In the genomic region with DNA sequence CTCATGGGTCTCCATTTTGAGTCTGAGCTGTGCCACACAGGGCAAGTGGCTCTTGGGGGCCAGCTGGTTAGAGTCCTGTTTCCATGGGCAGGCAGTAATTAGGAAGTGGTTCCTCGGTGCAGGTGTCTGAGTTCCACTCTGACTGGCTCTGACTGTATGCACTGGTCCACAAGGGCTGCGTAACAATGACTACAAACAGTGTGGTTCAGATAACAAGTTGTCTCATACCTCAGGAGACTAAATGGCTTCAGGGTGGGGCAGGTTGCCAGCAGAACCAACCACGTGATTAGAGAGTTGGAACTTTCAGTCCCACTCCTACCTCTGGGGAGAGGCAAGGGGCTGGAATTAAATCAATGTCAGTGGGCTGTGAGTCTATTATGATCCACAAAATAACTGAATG, we compare ENCODE assay signal across 9 mouse cellular contexts. TPM values are rescaled to one million over a fixed set of nuclear protein-coding genes. Genes with fewer than 3 reads are reported as not detected.
A peak's percentile ranks its signal among the peaks of the same experiment; 100 is the strongest.
DNase-seq lines count a peak whose midpoint lies in the region; ATAC-seq and TF ChIP-seq lines count a peak whose summit lies in the region.
"Had no signal": no experiment of that assay in that cellular context is flagged by ENCODE, and none has a peak within 500 bp of the region (broad histone marks: within the 10 kb centered on the region; RNA-seq: fewer than 3 reads in every experiment).

No protein-coding gene starts in this region.

- peak; percentile 45; the same call in 1 of the 2 replicates for ATAC-seq in stomach, embryonic 15.5 days (ENCODE audit: insufficient read depth, low FRiP score, low read depth)

- no peak for TF ChIP-seq POLR2A in cerebellum, adult 2 months (IDR thresholded peaks at IDR 0.05; ENCODE audit: borderline replicate concordance, insufficient read depth, low read length)

- TF ChIP-seq CTCF in cerebellum, adult 2 months (IDR thresholded peaks at IDR 0.05; ENCODE audit: borderline replicate concordance, insufficient read depth, low read depth, low read length), result no peak

- no peaks in the 10 kb centered on the region for H3K27me3 ChIP-seq in stomach, embryonic 15.5 days (replicated peaks)
- H3K27me3 ChIP-seq in cerebellum, adult 2 months (ENCODE audit: control insufficient read depth, insufficient read depth, low read length), result no peaks in the 10 kb centered on the region
- H3K27me3 ChIP-seq: neural tube, embryonic 13.5 days had no signal

- no peaks in the 10 kb centered on the region for H3K36me3 ChIP-seq in stomach, embryonic 15.5 days

- no peaks in the 10 kb centered on the region for H3K9me3 ChIP-seq in stomach, embryonic 15.5 days
- H3K9me3 ChIP-seq: neural tube, embryonic 13.5 days had no signal

- 53% methylated on average over 3 of the region's 3 CpGs for WGBS in stomach, embryonic 15.5 days
- 82% methylated on average over 3 of the region's 3 CpGs for WGBS in cerebellum, adult 2 months

- peak; percentile 81 to 85 for DNase-seq in lung, adult 18-20 months
- no peak for DNase-seq in lung, postnatal 10 days
- DNase-seq in adrenal gland, postnatal 25 days, result peak; percentile 47
- peak; percentile 71 to 82 for DNase-seq in kidney, postnatal 25 days
- no peak for DNase-seq in right cerebral cortex, postnatal 4 days
- DNase-seq in cerebellum, adult 2 months, result no peak
- DNase-seq: lung, embryonic 14.5 days had no signal

- H3K9ac ChIP-seq in stomach, embryonic 15.5 days, result no peak overlapping the region
- H3K9ac ChIP-seq: lung, embryonic 14.5 days; neural tube, embryonic 13.5 days had no signal

- H3K4me3 ChIP-seq in stomach, embryonic 15.5 days (replicated peaks), result no peak overlapping the region
- no peak overlapping the region for H3K4me3 ChIP-seq in cerebellum, adult 2 months (replicated peaks; ENCODE audit: insufficient read depth, low read depth, low read length)
- H3K4me3 ChIP-seq: neural tube, embryonic 13.5 days had no signal

- H3K27ac ChIP-seq in stomach, embryonic 15.5 days, result no peak overlapping the region
- H3K27ac ChIP-seq in cerebellum, adult 2 months (ENCODE audit: insufficient read depth, low read length), result no peak overlapping the region
- H3K27ac ChIP-seq: neural tube, embryonic 13.5 days had no signal

- H3K4me1 ChIP-seq in stomach, embryonic 15.5 days, result peaks cover 23% of the 10 kb centered on the region
- H3K4me1 ChIP-seq in cerebellum, adult 2 months (ENCODE audit: control insufficient read depth, insufficient read depth, low read length), result peaks cover 38% of the 10 kb centered on the region

- H3K4me2 ChIP-seq in stomach, embryonic 15.5 days, result no peak overlapping the region
- H3K4me2 ChIP-seq: lung, embryonic 14.5 days; neural tube, embryonic 13.5 days had no signal

RNA-seq across cellular contexts. Expression of gene Bcr, which starts 59.0 kb away (rescaled TPM):
- total RNA-seq in adrenal gland, postnatal 25 days (2021), result 31.3 and 41.0 TPM in 2 replicates
- 7.5 and 8.9 TPM in 2 replicates for polyA plus RNA-seq in stomach, embryonic 15.5 days (2015; fragmentation: Nextera tagmentation; extraction: Ambion mirVana)
- polyA plus RNA-seq in cerebellum, adult 2 months (2012; rRNA removed), result 44.3 and 44.4 TPM in 2 replicates

Comparison
In these comparisons a context has a peak if more than half of its experiments do, and no peak if none do; other contexts are left out.
1. DNase-seq: peak in lung, adult 18-20 months (2 of 2), adrenal gland, postnatal 25 days (single experiment) and kidney, postnatal 25 days (2 of 2); none in lung, postnatal 10 days (single experiment), right cerebral cortex, postnatal 4 days (single experiment) and cerebellum, adult 2 months (0 of 2).